Mouse (Mus musculus): ENCODE measurements around the gene Zbtb20. TPM values are rescaled to one million over a fixed set of nuclear protein-coding genes. Genes with fewer than 3 reads are reported as not detected.

Gene Zbtb20
- polyA plus RNA-seq, 1 experiment from 2014 or later, result 22.8 TPM

DNA sequence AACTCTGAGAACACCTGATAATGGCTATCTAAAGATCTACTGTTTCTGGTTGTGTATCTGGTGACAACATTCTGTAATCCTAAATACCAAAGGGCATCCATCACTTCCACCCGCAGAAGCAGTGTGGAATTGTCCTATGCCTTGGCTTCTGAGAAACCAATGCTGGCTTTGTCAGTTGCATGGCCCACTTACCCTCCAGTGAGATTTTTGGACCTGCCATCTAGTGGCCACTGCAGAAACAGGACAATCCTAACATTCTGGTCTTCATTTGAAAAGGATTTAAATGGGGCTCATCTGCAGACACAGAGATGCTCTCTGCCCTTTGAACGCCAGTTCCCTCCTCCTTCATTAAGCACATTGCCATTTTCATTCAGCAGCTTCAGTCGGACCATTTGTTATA, 559.3 kb downstream of the Zbtb20 start:
- Histone ChIP-seq H3K4me2 (replicated peaks) (no peak overlapping the region), H3K27ac (no peak overlapping the region), H3K36me3 (no peaks in the 10 kb centered on the region), H3K4me3 (no peak overlapping the region), H3K9me3 (no peaks in the 10 kb centered on the region), H3K4me1 (no peaks in the 10 kb centered on the region), H3K9ac (no peak overlapping the region), H3K27me3 (no peaks in the 10 kb centered on the region)
- no peak for ATAC-seq (ENCODE audit: low FRiP score, low read depth)
- WGBS, result 47% methylated on average over 3 of the region's 3 CpGs

DNA sequence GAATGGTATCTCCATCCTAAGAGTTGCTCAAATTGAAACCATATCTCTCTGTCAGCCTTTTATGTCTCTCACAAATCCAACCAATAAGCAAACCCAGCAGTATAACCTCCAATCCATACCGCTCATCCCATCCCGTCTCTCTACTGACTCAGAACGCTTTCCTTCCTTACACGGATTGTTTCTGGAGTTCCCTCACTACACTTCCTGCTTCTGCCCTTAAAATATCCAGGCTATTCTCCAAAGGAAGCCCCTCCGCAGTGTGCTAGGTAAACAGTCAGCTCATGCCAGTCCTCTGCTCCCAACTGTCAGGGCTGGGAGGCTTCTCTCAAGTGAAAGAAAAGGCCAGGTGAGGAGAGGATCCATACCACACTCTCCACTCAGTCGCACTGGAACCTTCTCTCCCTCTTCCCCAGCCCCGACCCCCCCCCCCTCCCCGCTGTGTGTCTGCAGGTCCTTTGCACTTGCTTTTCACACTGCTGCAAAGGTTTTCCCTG, 563.2 kb downstream of the Zbtb20 start:
- WGBS, result 73% methylated on average over 8 of the region's 8 CpGs
- no peaks in the 10 kb centered on the region for H3K9me3 ChIP-seq
- no peaks in the 10 kb centered on the region for H3K36me3 ChIP-seq
- no peaks in the 10 kb centered on the region for H3K27me3 ChIP-seq
- no peak for ATAC-seq (ENCODE audit: low FRiP score, low read depth)
- H3K4me1 ChIP-seq, result no peaks in the 10 kb centered on the region
- no peak overlapping the region for H3K4me3 ChIP-seq
- H3K27ac ChIP-seq, result no peak overlapping the region
- no peak overlapping the region for H3K4me2 ChIP-seq (replicated peaks)
- H3K9ac ChIP-seq, result no peak overlapping the region

DNA sequence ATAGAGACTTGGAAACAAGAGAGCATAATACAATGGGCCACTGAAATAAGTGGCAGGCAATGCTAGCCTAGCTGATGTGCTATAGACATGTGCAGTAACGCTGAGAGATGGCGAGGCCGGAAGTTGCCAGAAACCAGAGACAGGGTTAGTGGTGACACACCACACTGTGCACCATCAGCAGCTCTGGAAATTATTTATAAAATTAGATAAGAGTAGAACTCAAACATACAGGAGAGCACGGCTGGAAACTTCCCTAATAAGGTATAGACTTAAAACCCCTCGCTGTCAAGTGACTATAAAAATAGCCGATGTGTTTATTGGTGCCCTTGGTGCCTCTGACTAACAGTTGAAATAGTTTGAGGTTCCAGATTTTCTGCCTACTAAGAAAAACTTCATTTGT, 565.7 kb downstream of the Zbtb20 start:
- no peaks in the 10 kb centered on the region for H3K36me3 ChIP-seq
- H3K4me2 ChIP-seq (replicated peaks), result no peak overlapping the region
- H3K27ac ChIP-seq, result no peak overlapping the region
- WGBS, result 62% methylated on average over 6 of the region's 6 CpGs
- no peak overlapping the region for H3K9ac ChIP-seq
- no peaks in the 10 kb centered on the region for H3K9me3 ChIP-seq
- no peaks in the 10 kb centered on the region for H3K27me3 ChIP-seq
- no peak for ATAC-seq (ENCODE audit: low FRiP score, low read depth)
- H3K4me1 ChIP-seq, result no peaks in the 10 kb centered on the region
- no peak overlapping the region for H3K4me3 ChIP-seq

DNA sequence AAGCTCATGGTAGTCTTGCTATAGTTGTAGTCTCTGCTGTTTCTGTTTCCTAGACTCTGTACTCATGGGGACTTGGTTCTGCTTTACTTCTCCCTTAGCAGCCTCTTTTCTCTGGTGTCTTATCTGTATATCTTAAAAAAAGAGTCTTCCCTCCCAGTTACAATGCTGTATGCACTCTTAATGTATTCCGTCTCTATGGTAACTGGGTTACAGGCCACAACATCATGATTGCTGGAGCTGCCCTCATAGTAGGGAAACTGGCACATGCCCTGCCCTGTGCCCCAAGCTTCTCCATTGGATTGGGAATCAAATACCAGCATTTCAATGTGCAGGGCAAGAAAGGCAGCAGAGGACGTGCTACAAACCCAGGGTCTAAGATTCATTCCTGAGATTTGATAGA, 567.4 kb downstream of the Zbtb20 start:
- 88% methylated on average over 2 of the region's 2 CpGs for WGBS
- Histone ChIP-seq H3K4me1 (no peaks in the 10 kb centered on the region), H3K36me3 (no peaks in the 10 kb centered on the region), H3K9ac (no peak overlapping the region), H3K9me3 (no peaks in the 10 kb centered on the region), H3K4me3 (no peak overlapping the region), H3K4me2 (replicated peaks) (no peak overlapping the region), H3K27ac (no peak overlapping the region), H3K27me3 (no peaks in the 10 kb centered on the region)
- no peak for ATAC-seq (ENCODE audit: low FRiP score, low read depth)

DNA sequence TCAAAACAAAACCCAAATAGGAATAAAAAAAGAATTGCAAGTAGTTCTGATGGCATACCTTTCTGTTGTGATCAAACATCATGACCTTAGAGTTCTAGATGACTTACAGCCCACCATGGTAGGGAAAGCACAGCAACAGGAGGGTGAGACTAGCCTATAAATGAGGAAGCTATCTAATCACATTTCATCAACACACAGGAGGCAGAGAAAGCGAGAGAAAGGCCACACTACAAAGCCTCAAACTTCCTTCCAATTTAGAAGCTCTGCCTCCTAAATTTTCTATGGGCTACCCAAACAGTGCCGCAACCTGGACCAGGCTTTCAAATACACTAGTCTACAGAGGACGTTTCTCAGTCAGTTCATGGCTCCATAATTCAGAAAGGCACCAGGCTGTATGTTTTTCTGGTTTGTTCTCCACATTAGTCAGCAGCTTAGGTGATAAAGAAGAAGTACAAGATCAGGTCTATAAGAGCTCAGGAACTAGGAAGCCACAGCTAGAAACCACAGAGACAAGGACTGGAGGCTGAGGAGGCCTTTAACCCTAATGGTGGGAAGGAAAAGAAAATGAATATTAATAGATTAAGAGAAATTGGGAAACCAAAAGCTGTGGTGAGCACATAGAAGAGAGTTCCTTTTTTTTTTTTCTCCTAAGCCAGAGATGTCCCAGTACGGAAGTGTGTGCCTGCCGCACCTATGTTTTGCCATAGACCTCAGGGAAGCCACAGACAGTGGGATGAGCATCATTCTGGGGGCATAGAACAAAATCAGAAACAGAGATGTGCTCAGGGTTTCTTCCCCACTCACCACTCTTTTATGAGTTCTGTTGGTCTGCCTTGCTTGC, 572.7 kb downstream of the Zbtb20 start:
- no peak for ATAC-seq (ENCODE audit: low FRiP score, low read depth)
- Histone ChIP-seq H3K9me3 (no peaks in the 10 kb centered on the region), H3K27ac (no peak overlapping the region), H3K4me2 (replicated peaks) (no peak overlapping the region), H3K9ac (no peak overlapping the region), H3K4me3 (no peak overlapping the region), H3K27me3 (no peaks in the 10 kb centered on the region), H3K4me1 (no peaks in the 10 kb centered on the region), H3K36me3 (no peaks in the 10 kb centered on the region)
- 83% methylated on average over 5 of the region's 5 CpGs for WGBS

DNA sequence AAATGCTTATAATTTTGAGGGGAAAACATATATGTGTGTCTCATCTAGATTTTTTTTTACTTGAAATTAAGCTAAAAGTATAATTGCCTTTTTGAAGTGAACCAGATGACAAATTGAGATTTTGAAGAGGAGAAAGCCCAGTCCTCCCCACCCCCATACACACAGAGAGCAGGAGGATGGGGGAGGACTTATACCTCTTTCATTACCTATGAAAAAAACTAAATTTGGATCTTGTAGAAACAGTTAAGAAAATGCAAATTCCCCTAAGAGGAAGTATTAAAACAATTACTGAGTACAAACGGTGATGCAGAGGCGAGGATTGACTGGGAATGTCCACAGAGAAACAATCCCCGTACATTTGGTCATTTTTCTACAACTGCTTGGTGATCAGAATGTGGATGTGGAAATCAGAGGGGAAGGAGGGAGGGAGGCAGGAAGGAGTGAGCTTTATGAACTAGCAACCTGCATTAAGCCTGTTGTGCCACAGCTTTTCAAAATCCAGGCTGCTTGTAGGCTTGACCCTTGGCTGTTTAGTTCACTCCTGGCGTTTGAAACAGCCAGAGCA, 578.8 kb downstream of the Zbtb20 start:
- WGBS, result 55% methylated on average over 4 of the region's 4 CpGs
- no peaks in the 10 kb centered on the region for H3K27me3 ChIP-seq
- H3K27ac ChIP-seq, result no peak overlapping the region
- H3K4me1 ChIP-seq, result no peaks in the 10 kb centered on the region
- H3K9ac ChIP-seq, result no peak overlapping the region
- H3K36me3 ChIP-seq, result no peaks in the 10 kb centered on the region
- no peak for ATAC-seq (ENCODE audit: low FRiP score, low read depth)
- no peaks in the 10 kb centered on the region for H3K9me3 ChIP-seq
- H3K4me3 ChIP-seq, result no peak overlapping the region
- H3K4me2 ChIP-seq (replicated peaks), result no peak overlapping the region

DNA sequence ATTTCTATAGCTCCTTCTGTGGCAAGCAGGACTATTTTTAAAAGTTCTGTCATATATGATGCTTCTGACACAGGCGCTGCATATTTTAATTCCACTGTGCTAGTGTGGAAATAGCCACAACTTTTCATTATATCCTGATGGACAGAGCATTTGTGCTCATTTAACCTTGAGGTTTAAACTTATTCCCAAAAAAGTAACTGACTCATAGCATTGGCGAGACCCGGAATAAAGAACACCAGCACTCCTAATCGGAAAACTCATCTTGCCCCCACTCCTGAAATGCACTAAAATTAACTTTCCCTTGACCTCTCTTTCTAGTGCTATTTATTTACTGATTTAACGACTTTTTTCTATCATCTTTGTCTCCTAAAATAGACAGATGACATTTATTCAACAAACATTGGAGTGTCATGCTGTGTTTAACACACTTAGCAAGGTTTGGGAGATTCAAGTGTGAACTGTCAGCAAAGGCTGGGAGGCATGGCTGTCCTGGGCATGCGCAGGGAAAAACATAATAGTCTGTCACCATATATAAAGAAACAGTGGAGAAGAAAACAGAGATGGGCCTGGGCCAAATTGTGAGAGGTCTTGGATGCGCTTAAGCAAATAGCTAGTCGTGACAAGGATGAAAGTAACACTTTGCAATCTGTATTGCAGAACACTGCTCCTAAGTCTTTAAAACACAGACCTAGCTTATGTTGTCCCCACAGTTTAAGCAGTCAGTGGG, 580.9 kb downstream of the Zbtb20 start:
- no peak overlapping the region for H3K27ac ChIP-seq
- ATAC-seq (ENCODE audit: low FRiP score, low read depth), result no peak
- H3K4me1 ChIP-seq, result no peaks in the 10 kb centered on the region
- H3K27me3 ChIP-seq, result no peaks in the 10 kb centered on the region
- H3K4me3 ChIP-seq, result no peak overlapping the region
- H3K9ac ChIP-seq, result no peak overlapping the region
- WGBS, result 83% methylated on average over 8 of the region's 8 CpGs
- H3K36me3 ChIP-seq, result no peaks in the 10 kb centered on the region
- H3K4me2 ChIP-seq (replicated peaks), result no peak overlapping the region
- no peaks in the 10 kb centered on the region for H3K9me3 ChIP-seq

DNA sequence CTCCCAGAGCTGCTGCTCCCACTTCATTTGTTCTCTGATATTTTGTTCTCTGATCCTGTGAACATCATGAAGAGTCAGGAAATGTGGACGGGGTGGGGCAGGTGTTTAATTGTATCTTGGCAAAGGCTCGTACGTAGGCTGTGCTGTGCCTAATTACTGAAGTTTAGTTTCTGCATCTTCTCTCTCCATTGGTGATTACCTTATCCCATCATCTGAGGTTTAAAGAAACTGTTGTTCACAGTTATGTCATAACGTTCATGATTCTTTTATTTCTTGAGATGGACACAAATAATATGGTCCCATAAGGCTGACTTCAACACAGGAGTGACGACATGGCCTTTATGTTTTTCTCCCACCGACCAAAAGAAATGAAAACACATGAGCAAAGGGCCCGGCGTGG, 582.1 kb downstream of the Zbtb20 start:
- Histone ChIP-seq H3K27ac (no peak overlapping the region), H3K9me3 (no peaks in the 10 kb centered on the region), H3K4me1 (0 out of 2 replicates have a peak, but pooled peaks cover 4% of the 10 kb centered on the region), H3K9ac (no peak overlapping the region), H3K36me3 (no peaks in the 10 kb centered on the region), H3K4me3 (no peak overlapping the region), H3K4me2 (replicated peaks) (no peak overlapping the region), H3K27me3 (no peaks in the 10 kb centered on the region)
- ATAC-seq (ENCODE audit: low FRiP score, low read depth), result no peak
- 78% methylated on average over 8 of the region's 8 CpGs for WGBS

DNA sequence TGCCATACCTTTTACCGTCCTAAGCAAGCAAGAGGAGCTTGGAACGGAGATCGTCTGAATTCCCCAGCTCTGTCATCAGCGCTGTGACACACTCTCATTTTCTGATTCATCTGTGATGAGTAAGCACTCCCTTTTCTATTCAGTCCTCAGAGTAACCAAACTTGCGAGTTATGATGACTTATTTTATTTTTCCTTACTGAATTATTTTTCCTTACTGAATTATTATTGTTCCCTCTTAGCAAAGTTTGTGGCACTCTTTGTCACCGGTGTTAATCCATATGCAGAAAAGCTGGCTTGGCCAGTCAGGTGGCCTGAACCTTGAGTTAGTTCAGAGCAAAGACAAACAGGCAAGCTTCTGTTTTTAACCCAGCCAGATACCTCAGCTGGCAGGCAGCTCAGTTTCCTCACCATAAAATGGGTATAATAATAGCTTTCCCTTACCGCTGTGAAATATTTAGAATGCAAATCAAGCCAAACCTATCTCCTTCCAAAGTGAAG, 583.1 kb downstream of the Zbtb20 start:
- Histone ChIP-seq H3K9me3 (no peaks in the 10 kb centered on the region), H3K9ac (no peak overlapping the region), H3K36me3 (no peaks in the 10 kb centered on the region), H3K4me3 (no peak overlapping the region), H3K4me1 (peaks cover 7% of the 10 kb centered on the region; the same call in 1 of the 2 replicates), H3K27ac (no peak overlapping the region), H3K27me3 (no peaks in the 10 kb centered on the region), H3K4me2 (replicated peaks) (no peak overlapping the region)
- no peak for ATAC-seq (ENCODE audit: low FRiP score, low read depth)
- 68% methylated on average over 7 of the region's 7 CpGs for WGBS

DNA sequence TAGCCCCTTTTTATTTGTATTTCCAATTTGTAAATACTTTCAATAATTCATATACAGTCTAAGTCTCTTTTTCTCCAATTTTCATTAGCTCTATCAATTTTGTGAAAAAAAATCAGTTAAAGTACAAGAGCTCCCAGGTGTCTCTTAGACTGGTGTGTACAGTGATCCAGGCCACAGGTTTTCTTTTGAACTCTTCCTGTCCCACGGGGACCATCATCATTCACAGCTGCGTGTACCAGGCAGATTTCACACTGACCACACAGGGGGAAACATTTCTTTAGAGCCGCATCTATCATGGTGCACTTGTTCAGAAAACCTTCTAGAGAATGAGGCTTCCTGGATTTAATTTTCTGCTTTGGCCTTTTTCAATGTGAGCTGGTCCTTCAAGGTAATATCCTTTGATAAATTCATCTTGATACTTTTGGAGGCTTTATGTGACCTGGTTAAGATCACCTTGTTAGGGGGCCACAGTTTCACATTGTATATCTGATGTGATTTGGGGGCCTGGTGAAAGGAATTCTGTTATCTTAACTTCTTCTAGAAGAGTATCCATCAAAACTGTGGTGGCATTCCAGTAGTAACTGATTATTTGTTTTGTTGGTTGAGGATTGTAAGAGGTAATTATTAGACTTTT, 586.2 kb downstream of the Zbtb20 start:
- Histone ChIP-seq H3K9ac (no peak overlapping the region), H3K36me3 (no peaks in the 10 kb centered on the region), H3K27ac (no peak overlapping the region), H3K27me3 (no peaks in the 10 kb centered on the region), H3K4me3 (no peak overlapping the region), H3K4me2 (replicated peaks) (no peak overlapping the region), H3K9me3 (no peaks in the 10 kb centered on the region), H3K4me1 (peaks cover 10% of the 10 kb centered on the region)
- WGBS, result 67% methylated on average over 3 of the region's 3 CpGs
- ATAC-seq (ENCODE audit: low FRiP score, low read depth), result no peak

DNA sequence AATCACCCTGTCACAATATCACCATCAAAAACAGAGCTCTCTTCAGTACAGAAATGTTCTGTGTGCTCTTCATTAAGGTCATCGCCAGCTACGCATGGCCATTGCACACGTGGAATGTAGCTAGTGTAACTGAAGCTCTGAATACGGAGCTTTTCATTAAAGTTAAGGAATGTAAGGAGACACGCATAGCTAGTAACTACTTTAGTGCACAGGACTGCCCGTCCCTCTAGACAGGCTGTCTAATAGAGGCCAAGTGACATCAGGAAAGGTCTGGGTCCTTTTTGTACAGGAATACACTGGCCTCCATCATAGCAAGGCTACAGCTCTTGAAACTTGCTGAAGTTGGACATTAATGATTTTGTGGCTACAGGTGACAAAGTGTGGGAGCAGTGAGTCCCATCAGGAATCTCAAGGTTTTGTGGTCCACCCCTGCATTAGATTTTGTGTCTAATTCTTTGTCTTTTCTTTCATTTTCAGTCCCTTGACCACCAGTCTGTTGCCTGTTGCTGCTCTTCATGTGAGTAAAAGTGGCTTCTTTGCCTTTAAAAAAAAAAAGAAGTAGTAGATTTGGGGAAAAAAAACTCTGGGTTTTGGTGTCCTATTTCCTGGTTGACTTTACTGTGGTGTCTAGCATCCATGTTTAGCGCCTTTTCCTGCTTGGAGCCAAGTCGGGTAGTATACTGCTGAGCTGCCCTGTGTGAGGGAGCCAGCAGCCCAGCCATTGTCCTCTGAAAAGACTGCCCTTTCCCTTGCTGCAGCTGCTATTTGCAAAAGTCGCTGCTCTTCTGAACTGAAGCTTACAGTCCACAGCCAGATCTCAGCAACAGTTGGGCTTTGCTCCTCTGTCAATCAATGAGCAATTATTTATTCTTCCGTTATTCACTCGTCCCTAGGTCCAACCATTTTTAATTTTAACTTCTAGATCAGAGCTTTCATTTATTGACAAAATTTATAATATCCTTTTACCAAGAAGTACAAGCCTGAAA, 587.1 kb downstream of the Zbtb20 start:
- Histone ChIP-seq H3K36me3 (no peaks in the 10 kb centered on the region), H3K4me2 (replicated peaks) (no peak overlapping the region), H3K9me3 (no peaks in the 10 kb centered on the region), H3K4me3 (no peak overlapping the region), H3K27me3 (no peaks in the 10 kb centered on the region), H3K9ac (no peak overlapping the region), H3K27ac (no peak overlapping the region), H3K4me1 (peaks cover 10% of the 10 kb centered on the region)
- ATAC-seq (ENCODE audit: low FRiP score, low read depth), result no peak
- WGBS, result 60% methylated on average over 11 of the region's 11 CpGs

Data from limb, embryonic 13.5 days (tissue).